Mouse (Mus musculus): ENCODE data around the gene Hey2. TPM values are rescaled to one million over a fixed set of nuclear protein-coding genes. Genes with fewer than 3 reads are reported as not detected.

Hey2 gene
- polyA plus RNA-seq, 1 experiment, result not detected

DNA sequence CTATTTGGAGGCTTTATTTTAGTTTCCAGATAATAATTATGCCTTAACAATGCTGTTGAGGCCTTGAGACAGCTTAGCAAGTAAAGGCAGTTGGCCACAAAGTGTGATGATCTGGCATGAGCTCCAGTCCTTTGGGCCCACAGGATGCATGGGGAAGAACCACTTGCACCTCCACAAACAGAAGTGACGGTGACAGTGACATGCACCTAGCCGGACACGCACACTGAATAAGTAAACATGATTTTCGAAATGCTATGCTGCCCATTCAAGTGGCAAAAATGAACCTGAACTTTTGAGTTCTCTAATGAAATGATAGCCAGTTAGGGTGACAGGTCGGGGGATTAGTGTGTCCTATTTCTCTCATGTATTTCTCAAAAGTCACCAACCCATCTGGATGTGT lies 1.8 kb downstream of the Hey2 start:
- H3K4me3 ChIP-seq (ENCODE audit: insufficient read depth, low read depth, low read length), result 0 out of 2 replicates have a peak overlapping the region, but pooled peaks have one; percentile 17
- 95% methylated on average over 5 of the region's 5 CpGs for WGBS
- no peak for TF ChIP-seq CTCF (IDR thresholded peaks at IDR 0.05; ENCODE audit: insufficient read depth, low read depth, low read length)
- no peak for TF ChIP-seq POLR2A (IDR thresholded peaks at IDR 0.05; ENCODE audit: insufficient read depth, low read depth, low read length)
- no peak overlapping the region for H3K27ac ChIP-seq (ENCODE audit: insufficient read depth, low read depth, low read length)
- peaks cover 7% of the 10 kb centered on the region for H3K4me1 ChIP-seq (ENCODE audit: control insufficient read depth, insufficient read depth, low read length)

DNA sequence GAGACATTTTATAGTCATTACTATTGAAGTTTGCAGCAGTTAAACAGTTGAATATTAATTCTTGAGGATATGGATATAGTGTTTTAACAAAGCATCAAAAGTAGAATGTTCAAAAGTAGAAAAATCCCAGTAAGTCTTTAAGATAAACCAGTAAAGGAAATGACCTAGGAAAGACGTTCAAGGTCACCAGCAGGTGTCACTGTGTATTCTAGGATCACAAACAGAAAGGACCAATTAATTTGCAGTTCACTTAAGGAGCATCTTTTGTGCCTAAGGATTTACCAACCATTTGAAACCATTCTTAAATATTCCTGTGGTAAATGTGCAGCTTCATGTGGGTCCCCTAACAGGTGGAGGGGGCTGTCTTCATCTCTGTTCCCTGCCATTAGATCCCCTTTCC lies 4.4 kb downstream of the Hey2 start:
- TF ChIP-seq POLR2A (IDR thresholded peaks at IDR 0.05; ENCODE audit: insufficient read depth, low read depth, low read length), result no peak
- no peak for TF ChIP-seq CTCF (IDR thresholded peaks at IDR 0.05; ENCODE audit: insufficient read depth, low read depth, low read length)
- WGBS, result 8% methylated on average over 1 of the region's 1 CpGs
- Histone ChIP-seq H3K4me3 (ENCODE audit: insufficient read depth, low read depth, low read length) (no peak overlapping the region), H3K27ac (ENCODE audit: insufficient read depth, low read depth, low read length) (no peak overlapping the region), H3K4me1 (ENCODE audit: control insufficient read depth, insufficient read depth, low read length) (no peaks in the 10 kb centered on the region; the same call in 1 of the 2 replicates)

DNA sequence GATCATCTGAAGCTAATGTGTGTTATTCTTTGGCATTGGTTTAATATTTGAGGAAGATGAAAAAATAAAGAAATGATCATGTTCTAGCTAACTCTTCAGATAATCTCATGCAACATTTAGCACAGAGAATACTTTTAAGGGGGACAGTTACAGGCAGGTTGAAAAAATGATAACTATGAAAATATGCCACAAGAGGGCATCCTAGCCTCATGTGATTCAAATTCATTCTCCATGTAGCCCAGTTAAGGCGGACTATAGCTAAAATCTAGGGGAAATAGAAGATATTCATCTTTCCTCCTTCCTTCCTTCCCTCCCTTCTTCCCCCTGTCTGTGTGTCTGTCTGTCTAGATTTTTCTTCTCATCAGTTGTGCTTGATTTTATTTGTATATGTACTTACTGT lies 17.6 kb downstream of the Hey2 start:
- TF ChIP-seq CTCF (IDR thresholded peaks at IDR 0.05; ENCODE audit: insufficient read depth, low read depth, low read length) (no peak), POLR2A (IDR thresholded peaks at IDR 0.05; ENCODE audit: insufficient read depth, low read depth, low read length) (no peak)
- H3K4me1 ChIP-seq (ENCODE audit: control insufficient read depth, insufficient read depth, low read length), result no peaks in the 10 kb centered on the region
- 7% methylated on average over 1 of the region's 1 CpGs for WGBS
- no peak overlapping the region for H3K4me3 ChIP-seq (ENCODE audit: insufficient read depth, low read depth, low read length)
- H3K27ac ChIP-seq (ENCODE audit: insufficient read depth, low read depth, low read length), result no peak overlapping the region

DNA sequence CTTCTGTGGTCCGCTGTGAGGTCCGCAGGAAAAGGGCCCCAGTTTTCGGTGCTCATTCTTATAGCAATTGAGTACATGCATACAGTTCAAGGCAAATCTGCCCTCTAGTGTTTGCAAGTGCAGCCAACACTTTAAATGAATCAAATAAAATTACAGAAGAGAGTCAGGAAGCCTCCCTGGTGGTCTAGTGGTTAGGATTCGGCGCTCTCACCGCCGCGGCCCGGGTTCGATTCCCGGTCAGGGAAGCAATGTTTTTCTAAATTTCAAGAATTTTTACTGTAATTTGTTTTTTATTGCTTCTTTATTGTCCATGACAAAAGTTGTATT lies 31.7 kb downstream of the Hey2 start:
- no peak for TF ChIP-seq POLR2A (IDR thresholded peaks at IDR 0.05; ENCODE audit: insufficient read depth, low read depth, low read length)
- peak; percentile 44; the same call in 1 of the 2 replicates for TF ChIP-seq CTCF (IDR thresholded peaks at IDR 0.05; ENCODE audit: insufficient read depth, low read depth, low read length)
- Histone ChIP-seq H3K4me3 (ENCODE audit: insufficient read depth, low read depth, low read length) (peak overlapping the region; percentile 84), H3K4me1 (ENCODE audit: control insufficient read depth, insufficient read depth, low read length) (peaks cover 2% of the 10 kb centered on the region; the same call in 1 of the 2 replicates), H3K27ac (ENCODE audit: insufficient read depth, low read depth, low read length) (peak overlapping the region; percentile 91)
- 0% methylated on average over 11 of the region's 11 CpGs for WGBS

DNA sequence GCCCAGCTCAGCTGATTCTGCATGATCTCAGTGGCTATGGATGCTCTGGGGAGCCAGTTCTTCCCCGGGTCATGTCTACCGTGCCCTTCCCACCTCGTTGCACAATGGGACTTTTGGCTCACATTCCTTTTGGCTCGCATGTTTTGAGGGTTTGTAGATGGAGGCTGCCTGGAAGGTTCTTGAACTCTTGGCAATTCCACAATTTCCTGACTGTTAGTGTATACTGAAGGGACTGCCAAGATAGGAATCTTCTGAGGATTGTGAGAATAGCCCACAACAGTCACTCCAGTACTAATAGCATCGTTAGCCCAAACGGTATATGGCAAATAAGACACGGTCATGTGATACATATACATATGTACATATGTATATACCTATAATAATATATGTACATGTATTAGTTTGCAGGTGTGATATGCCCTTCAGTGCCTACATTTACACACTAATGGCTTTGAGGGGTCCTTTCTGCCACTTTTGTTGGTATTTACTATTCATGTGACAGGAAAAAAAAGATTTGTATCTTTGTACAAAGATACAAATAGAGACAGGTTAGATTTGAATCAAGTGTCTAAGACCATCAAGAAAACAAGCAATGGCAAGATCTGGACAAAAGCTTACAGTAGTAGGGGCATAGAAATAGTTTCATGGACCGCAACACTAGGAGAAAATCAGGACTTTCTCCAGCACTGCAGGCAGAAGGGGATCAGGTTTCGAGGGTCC lies 32.2 kb downstream of the Hey2 start:
- WGBS, result 9% methylated on average over 9 of the region's 9 CpGs
- H3K27ac ChIP-seq (ENCODE audit: insufficient read depth, low read depth, low read length), result peak overlapping the region; percentile 91
- TF ChIP-seq CTCF (IDR thresholded peaks at IDR 0.05; ENCODE audit: insufficient read depth, low read depth, low read length) (no peak), POLR2A (IDR thresholded peaks at IDR 0.05; ENCODE audit: insufficient read depth, low read depth, low read length) (no peak)

DNA sequence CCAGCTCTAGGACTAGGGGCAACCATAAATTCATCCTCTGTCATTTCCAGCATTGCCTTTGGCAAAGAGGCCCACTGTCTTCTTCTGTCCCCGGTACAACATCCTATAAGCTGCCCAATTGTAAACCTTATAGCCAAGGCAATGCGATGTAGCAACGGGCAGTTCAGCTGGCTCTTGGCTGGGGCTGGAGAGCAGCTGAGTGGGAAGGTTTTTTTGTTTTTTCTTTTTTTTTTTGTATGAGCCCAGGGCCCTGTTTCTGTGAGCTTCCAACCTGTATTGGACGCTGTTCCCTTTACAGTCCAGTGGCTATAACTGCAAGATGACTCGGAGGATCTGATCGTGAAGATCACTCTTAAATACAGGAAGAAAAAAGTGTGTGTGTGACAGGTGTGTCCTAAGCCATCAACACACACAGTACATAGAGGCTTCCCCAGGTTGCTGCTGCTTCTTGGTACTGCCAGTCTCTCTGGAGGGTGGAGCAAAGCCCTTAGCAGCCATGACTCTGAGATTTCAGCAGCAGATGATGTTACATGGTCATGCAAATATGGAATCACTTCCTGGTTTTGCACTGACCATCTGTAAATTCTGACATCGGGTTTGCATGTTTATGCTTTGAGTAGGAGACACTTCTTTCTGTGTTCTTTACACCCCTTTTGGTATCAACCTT lies 38.9 kb downstream of the Hey2 start:
- Histone ChIP-seq H3K4me1 (ENCODE audit: control insufficient read depth, insufficient read depth, low read length) (no peaks in the 10 kb centered on the region), H3K27ac (ENCODE audit: insufficient read depth, low read depth, low read length) (peak overlapping the region; percentile 97), H3K4me3 (ENCODE audit: insufficient read depth, low read depth, low read length) (peak overlapping the region; percentile 97)
- TF ChIP-seq POLR2A (IDR thresholded peaks at IDR 0.05; ENCODE audit: insufficient read depth, low read depth, low read length) (no peak), CTCF (IDR thresholded peaks at IDR 0.05; ENCODE audit: insufficient read depth, low read depth, low read length) (no peak)
- WGBS, result 24% methylated on average over 7 of the region's 7 CpGs

More for the DNA sequence above, 32.2 kb downstream of the Hey2 start:
- H3K4me3 ChIP-seq (ENCODE audit: insufficient read depth, low read depth, low read length), result peak overlapping the region; percentile 84
- peaks cover 2% of the 10 kb centered on the region; the same call in 1 of the 2 replicates for H3K4me1 ChIP-seq (ENCODE audit: control insufficient read depth, insufficient read depth, low read length)

DNA sequence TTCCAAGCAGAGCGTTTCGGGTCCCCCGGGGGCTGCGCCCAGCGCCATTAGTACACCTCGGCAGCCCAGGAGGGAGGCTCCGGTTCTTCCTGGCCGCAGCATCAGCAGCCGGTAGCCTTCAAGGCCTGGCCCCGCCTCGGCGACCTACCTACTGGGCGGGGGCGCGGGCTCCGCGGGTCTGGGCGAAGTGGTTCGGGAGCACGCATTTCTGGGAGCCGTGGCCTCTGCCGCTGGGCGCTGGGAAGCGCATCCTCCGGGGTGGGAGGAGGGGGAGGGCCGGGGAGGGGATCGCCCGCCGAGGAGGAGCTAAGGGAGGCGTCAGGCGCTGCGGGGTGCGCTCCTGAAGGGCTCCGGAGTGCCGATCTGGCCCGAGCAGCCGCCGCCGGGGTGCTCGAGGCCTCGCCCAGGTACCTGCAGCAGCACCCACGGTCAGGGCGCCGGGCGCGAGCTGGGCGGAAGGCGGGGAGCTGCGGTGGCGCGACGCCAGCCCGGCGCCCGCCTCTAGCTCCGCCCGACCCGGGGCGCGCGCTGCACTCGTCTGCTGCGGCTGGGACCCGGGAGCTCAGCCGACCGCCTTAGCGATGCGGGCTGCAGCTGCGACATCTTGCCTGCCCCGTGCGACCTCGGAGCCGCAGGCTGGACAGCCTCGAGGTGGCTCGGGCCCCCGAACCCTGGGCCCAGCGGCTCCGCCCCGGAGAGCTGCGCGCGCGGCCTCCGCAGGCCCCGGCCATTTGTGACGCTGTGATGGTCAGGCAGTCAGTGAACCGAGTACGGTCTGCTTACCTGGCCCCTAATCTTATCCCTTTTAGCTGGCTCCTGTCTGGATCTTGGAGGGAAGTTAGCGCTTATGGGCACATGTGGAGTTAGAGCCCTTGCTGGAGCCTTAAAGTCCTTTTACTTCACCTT lies 39.7 kb downstream of the Hey2 start, which contains the start of gene Ncoa7:
TSS of gene Ncoa7 (minus strand) at position 646 of the 906 bp plus-strand sequence.
- H3K4me1 ChIP-seq (ENCODE audit: control insufficient read depth, insufficient read depth, low read length), result no peaks in the 10 kb centered on the region
- H3K27ac ChIP-seq (ENCODE audit: insufficient read depth, low read depth, low read length), result peak within 1 kb of the TSS; percentile 97
- peak within 1 kb of the TSS; percentile 97 for H3K4me3 ChIP-seq (ENCODE audit: insufficient read depth, low read depth, low read length)
- WGBS, result under 1% methylated on average over 89 of the region's 89 CpGs
- no peak for TF ChIP-seq CTCF (IDR thresholded peaks at IDR 0.05; ENCODE audit: insufficient read depth, low read depth, low read length)
- peak; percentile 37; the same call in 1 of the 2 replicates for TF ChIP-seq POLR2A (IDR thresholded peaks at IDR 0.05; ENCODE audit: insufficient read depth, low read depth, low read length)

DNA sequence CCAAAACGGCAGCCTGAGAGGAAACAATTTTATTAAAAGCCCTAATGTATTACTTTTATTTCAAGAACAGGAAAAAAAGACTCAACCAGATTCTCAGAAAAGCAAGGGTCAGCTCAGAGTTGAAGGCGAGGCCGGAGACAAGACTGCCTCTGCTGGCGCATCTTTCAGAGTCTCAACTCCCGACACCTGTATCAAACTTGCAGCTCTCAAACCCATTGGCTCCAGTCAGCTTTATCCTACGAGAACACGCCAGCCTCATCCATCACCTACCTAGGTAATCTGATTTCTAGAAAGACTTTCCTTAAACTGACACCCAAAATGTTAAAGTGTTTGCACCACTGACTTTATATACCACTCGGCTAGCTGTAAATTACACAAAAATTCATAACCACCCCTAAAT lies 40.6 kb downstream of the Hey2 start:
- H3K4me3 ChIP-seq (ENCODE audit: insufficient read depth, low read depth, low read length), result peak overlapping the region; percentile 97
- TF ChIP-seq POLR2A (IDR thresholded peaks at IDR 0.05; ENCODE audit: insufficient read depth, low read depth, low read length) (no peak), CTCF (IDR thresholded peaks at IDR 0.05; ENCODE audit: insufficient read depth, low read depth, low read length) (no peak)
- H3K27ac ChIP-seq (ENCODE audit: insufficient read depth, low read depth, low read length), result no peak overlapping the region
- WGBS, result 7% methylated on average over 8 of the region's 8 CpGs
- no peaks in the 10 kb centered on the region for H3K4me1 ChIP-seq (ENCODE audit: control insufficient read depth, insufficient read depth, low read length)

All from olfactory bulb, adult 2 months (tissue).